Mouse (Mus musculus) kidney, embryonic 15.5 days (tissue): Measurements from ENCODE around the gene Jhy. TPM values are rescaled to one million over a fixed set of nuclear protein-coding genes. Genes with fewer than 3 reads are reported as not detected.

ENCODE experiments used
- ATAC-seq: fragments of 200-750 bp; cut with Nextera tagmentation; replicated peaks from 2 replicates; pipeline ENCODE4 v1.8.0; 2017; ENCODE audit warnings: moderate TSS enrichment; ENCODE audit not compliant: low FRiP score
- H3K27ac ChIP-seq: fragments of 300-500 bp; sonication (generic); 2 replicates; pipeline ENCODE4 v1.5.1; 2015; ENCODE audit warnings: mild to moderate bottlenecking, inconsistent platforms
- H3K27me3 ChIP-seq: fragments of 300-500 bp; sonication (generic); 2 replicates; pipeline ENCODE4 v1.6.1; 2015; ENCODE audit warnings: inconsistent platforms
- H3K36me3 ChIP-seq: fragments of 300-500 bp; sonication (generic); 2 replicates; pipeline ENCODE4 v1.6.1; 2015; ENCODE audit warnings: inconsistent platforms
- H3K4me1 ChIP-seq: fragments of 300-500 bp; sonication (generic); 2 replicates; pipeline ENCODE4 v1.6.1; 2015; ENCODE audit warnings: inconsistent platforms
- H3K4me2 ChIP-seq: fragments of 300-500 bp; sonication (generic); 2 replicates; pipeline ENCODE4 v1.6.1; 2015; ENCODE audit warnings: moderate library complexity, mild to moderate bottlenecking, inconsistent platforms
- H3K4me3 ChIP-seq: fragments of 300-500 bp; sonication (generic); replicated peaks from 2 replicates; pipeline ENCODE4 v1.5.1; 2015; ENCODE audit warnings: mild to moderate bottlenecking, inconsistent platforms
- H3K9ac ChIP-seq: fragments of 300-500 bp; sonication (generic); 2 replicates; pipeline ENCODE4 v1.6.1; 2015; ENCODE audit warnings: mild to moderate bottlenecking, inconsistent platforms
- H3K9me3 ChIP-seq: fragments of 300-500 bp; sonication (generic); replicated peaks from 2 replicates; pipeline ENCODE4 v1.6.1; 2016; ENCODE audit warnings: inconsistent platforms
- WGBS: fragments of 180-500 bp; shearing (Covaris S2); methylation state at CpG from one replicate; pipeline ENCODE4 v1.1.7; 2015; ENCODE audit warnings: mixed read lengths; 5-methylcytosine and 5-hydroxymethylcytosine counted together
- polyA plus RNA-seq: library from polyadenylated mRNA; unstranded; fragments of >200 nt; fragmentation: Nextera tagmentation; extraction: Ambion mirVana; gene quantifications from 2 replicates; pipeline ENCODE4 v1.2.1, GENCODE M21; 2015

The Jhy gene
- polyA plus RNA-seq, 1 experiment from 2014 or later, result 0.29 TPM

DNA sequence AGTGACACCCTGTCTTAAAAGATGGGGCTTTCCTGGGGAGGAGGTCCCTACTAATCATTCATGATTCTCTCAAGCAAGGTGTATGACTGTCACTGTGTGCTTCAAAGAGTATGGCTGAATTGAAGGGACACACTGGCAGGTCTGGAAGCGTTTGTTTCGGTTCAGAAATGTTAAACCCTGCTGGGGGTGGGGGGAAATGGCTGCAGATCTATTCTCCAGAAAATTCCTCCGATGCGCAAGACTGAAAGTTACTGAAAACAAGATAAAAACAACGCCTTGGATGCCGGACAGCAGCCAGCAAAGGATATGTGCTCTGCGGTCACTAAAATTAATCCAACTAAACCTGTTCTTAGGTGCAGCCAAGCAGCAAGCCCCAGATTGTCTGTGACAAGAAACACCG, 55.5 kb downstream of the Jhy start:
- no peak for ATAC-seq
- Histone ChIP-seq H3K4me3 (no peak overlapping the region), H3K9me3 (no peaks in the 10 kb centered on the region), H3K27me3 (no peaks in the 10 kb centered on the region), H3K36me3 (no peaks in the 10 kb centered on the region), H3K27ac (no peak overlapping the region), H3K9ac (no peak overlapping the region), H3K4me2 (no peak overlapping the region), H3K4me1 (peaks cover 4% of the 10 kb centered on the region; the same call in 1 of the 2 replicates)
- 63% methylated on average over 8 of the region's 8 CpGs for WGBS

DNA sequence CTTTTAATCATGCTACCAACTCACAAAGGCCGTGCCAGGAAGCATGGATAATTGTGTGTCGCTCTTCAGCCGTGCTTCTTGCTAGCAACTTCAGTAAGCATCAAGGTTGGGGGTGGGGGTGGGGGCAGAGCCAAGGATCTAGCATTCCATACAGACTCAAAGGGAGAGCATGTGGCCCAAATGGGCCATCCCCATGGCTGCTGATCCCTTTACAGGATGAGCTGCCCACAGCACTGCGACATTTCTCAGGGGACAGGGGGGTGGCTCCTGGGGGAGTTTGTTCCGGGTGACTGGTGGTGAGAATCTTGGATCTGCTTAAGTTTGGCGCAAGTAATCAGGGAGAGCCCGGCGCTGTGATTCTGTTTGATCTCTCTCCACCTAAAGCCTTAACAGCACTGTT, 56.5 kb downstream of the Jhy start:
- Histone ChIP-seq H3K27ac (no peak overlapping the region), H3K4me3 (no peak overlapping the region), H3K9ac (no peak overlapping the region), H3K9me3 (no peaks in the 10 kb centered on the region), H3K4me1 (peaks cover 4% of the 10 kb centered on the region; the same call in 1 of the 2 replicates), H3K27me3 (no peaks in the 10 kb centered on the region), H3K4me2 (peak overlapping the region; percentile 17; the same call in 1 of the 2 replicates), H3K36me3 (no peaks in the 10 kb centered on the region)
- ATAC-seq, result 0 out of 2 replicates have a peak, but pooled peaks have one; percentile 22
- WGBS, result 21% methylated on average over 8 of the region's 8 CpGs

DNA sequence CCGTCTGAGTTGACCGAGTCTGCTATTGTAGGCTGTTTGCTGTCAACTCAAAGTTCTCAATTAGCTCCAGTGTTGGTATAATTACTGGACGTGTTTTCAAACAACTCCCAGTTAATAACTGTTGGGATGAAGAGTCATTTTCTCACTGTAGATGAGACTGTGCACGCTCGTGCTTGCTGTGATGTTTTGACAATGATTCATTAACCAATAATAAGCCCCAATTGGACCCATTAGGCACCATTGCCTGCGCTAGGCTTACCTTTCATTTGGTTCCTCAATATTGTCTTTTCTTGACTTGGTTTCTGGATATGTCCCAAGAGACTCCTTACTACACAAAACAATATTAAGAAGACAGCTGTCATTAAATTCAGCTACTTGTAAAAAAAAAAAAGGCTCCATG, 71.5 kb downstream of the Jhy start:
- no peak for ATAC-seq
- H3K36me3 ChIP-seq, result no peaks in the 10 kb centered on the region
- no peaks in the 10 kb centered on the region for H3K4me1 ChIP-seq
- no peak overlapping the region for H3K4me3 ChIP-seq
- no peak overlapping the region for H3K9ac ChIP-seq
- WGBS, result 70% methylated on average over 6 of the region's 6 CpGs
- H3K27me3 ChIP-seq, result peaks cover 61% of the 10 kb centered on the region
- no peaks in the 10 kb centered on the region for H3K9me3 ChIP-seq
- no peak overlapping the region for H3K27ac ChIP-seq
- H3K4me2 ChIP-seq, result no peak overlapping the region

DNA sequence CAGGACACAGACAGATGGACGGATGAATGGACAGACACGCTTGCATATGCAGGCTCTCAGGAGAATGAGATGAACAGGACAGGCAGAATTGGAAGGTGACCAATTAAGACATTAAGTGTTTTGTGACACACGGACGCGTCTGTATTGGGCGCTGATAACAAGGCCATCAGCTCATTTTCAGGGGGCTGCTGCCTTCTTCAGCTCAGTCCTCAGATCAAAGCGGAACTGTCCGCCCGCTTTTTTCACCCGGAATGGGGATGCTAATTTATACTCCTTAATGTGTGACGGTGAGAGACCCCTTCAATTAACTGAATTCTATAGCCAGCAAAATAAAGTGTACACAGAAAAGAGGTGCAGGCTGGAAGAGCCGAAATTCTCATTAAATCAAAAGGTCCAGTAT, 74.5 kb downstream of the Jhy start:
- no peak overlapping the region for H3K4me3 ChIP-seq
- H3K4me2 ChIP-seq, result no peak overlapping the region
- peaks cover 85% of the 10 kb centered on the region for H3K27me3 ChIP-seq
- H3K9ac ChIP-seq, result no peak overlapping the region
- no peak for ATAC-seq
- no peaks in the 10 kb centered on the region for H3K36me3 ChIP-seq
- H3K27ac ChIP-seq, result no peak overlapping the region
- no peaks in the 10 kb centered on the region for H3K4me1 ChIP-seq
- WGBS, result 13% methylated on average over 12 of the region's 12 CpGs
- no peaks in the 10 kb centered on the region for H3K9me3 ChIP-seq

DNA sequence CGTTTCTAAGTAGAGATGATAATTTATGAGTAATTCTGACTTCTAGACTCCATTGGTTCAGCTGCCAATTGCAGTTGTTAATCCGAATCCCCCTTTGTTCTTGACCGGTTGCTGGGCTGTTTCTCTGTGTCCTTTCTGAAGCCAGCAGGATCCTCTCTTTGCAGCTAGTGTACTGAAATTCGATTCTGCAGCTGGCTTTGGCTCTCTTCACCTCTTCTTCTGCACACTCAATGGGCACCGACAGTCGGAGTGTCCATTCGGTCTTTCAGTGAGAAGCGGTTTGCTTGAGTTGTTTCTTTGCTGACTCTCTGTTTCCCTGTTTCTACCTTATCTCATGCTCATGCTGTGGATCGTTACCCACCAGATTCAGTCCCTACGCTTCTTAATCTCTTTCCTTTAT, 78.2 kb downstream of the Jhy start:
- H3K4me2 ChIP-seq, result no peak overlapping the region

DNA sequence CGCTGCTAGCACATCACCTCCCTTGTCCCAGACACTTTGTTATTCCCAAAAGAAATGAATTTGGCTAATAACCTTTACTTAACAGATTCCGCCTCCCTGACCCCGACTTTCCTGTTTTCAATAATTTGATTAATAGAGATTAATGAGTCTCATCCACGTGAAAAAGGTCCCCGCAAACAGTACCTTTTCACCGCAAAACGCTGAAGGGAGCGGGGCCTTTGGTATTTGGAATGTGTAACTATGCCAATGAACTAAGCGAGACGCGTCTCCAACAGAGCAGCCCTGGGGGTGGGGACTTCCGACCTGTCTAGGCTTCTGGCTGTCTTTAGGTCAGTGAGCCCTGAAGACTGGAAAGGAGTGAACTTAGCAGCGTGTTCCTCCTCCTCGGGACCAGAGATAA, 84.9 kb downstream of the Jhy start:
- no peak overlapping the region for H3K9ac ChIP-seq
- no peak overlapping the region for H3K4me3 ChIP-seq
- no peak overlapping the region for H3K4me2 ChIP-seq
- H3K9me3 ChIP-seq, result no peaks in the 10 kb centered on the region
- under 1% methylated on average over 14 of the region's 14 CpGs for WGBS
- H3K36me3 ChIP-seq, result no peaks in the 10 kb centered on the region
- H3K27me3 ChIP-seq, result peaks cover 98% of the 10 kb centered on the region
- ATAC-seq, result no peak
- no peak overlapping the region for H3K27ac ChIP-seq
- H3K4me1 ChIP-seq, result peaks cover 17% of the 10 kb centered on the region

More for the DNA sequence above, 78.2 kb downstream of the Jhy start:
- H3K4me3 ChIP-seq, result no peak overlapping the region
- H3K36me3 ChIP-seq, result no peaks in the 10 kb centered on the region
- H3K4me1 ChIP-seq, result no peaks in the 10 kb centered on the region
- 29% methylated on average over 10 of the region's 10 CpGs for WGBS
- no peak overlapping the region for H3K9ac ChIP-seq
- H3K9me3 ChIP-seq, result no peaks in the 10 kb centered on the region
- ATAC-seq, result no peak
- no peak overlapping the region for H3K27ac ChIP-seq
- peaks cover 97% of the 10 kb centered on the region for H3K27me3 ChIP-seq

DNA sequence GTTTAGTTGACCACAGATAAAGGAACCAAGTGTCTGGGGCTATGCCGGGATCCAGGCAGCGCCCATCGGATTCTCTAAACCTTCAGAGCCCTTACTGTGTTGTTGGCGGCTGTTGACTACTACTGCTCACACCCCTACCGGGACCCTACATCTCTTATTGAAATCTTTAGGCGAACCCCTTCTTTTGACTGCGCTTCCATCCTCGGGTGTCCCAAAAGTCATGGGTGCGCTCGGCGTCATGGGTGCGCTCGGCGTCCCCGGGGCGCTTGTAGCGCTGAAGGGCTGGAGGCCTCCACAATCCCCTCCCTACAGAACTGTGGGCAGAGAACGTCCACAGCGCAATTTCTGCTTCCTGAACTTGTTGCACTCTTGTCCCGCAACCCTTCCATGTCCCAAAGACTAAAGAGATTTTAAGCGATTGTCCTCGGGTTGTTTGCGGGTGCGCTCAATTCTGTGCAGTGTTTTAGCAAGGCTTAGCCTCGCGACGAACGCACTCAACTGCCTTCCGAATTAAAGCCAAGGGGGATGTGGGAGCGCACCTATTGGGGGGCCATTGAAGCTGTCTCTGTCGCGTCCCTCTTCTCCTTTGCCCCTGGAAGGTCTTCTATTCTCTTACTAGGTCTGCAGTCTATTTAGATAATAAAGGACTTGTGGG, 85.5 kb downstream of the Jhy start:
- 0 out of 2 replicates have a peak overlapping the region, but pooled peaks have one; percentile 34 for H3K4me3 ChIP-seq
- no peaks in the 10 kb centered on the region for H3K36me3 ChIP-seq
- no peaks in the 10 kb centered on the region for H3K9me3 ChIP-seq
- no peak for ATAC-seq
- H3K9ac ChIP-seq, result no peak overlapping the region
- H3K4me1 ChIP-seq, result peaks cover 19% of the 10 kb centered on the region
- 1% methylated on average over 32 of the region's 32 CpGs for WGBS
- H3K27me3 ChIP-seq, result peaks cover 100% of the 10 kb centered on the region
- H3K4me2 ChIP-seq, result no peak overlapping the region
- H3K27ac ChIP-seq, result no peak overlapping the region

DNA sequence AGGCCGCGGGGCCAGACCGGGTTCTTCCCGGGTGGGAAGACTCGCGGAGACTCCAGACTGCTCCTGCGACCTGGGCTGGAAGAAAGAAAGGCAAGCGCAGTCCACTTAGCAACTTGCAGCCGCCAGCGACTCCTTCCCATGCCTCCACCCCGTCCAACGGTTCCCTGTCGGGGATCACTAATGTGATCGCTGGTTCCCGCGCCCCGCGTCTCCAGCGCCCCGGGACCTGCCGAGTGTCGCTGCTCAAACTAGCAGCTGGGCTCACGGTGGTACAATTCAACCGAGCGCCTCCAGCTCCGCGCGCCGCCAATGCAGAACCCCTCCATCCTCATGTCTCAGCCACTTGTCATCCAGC, 86.1 kb downstream of the Jhy start:
- peak overlapping the region; percentile 34 for H3K4me3 ChIP-seq
- H3K36me3 ChIP-seq, result no peaks in the 10 kb centered on the region
- no peak for ATAC-seq
- H3K9ac ChIP-seq, result no peak overlapping the region
- H3K27ac ChIP-seq, result no peak overlapping the region
- peaks cover 19% of the 10 kb centered on the region for H3K4me1 ChIP-seq
- peak overlapping the region; percentile 51 for H3K4me2 ChIP-seq
- no peaks in the 10 kb centered on the region for H3K9me3 ChIP-seq
- under 1% methylated on average over 29 of the region's 29 CpGs for WGBS
- peaks cover 100% of the 10 kb centered on the region for H3K27me3 ChIP-seq

- H3K4me3 ChIP-seq, result peak overlapping the region; percentile 34
- no peak overlapping the region for H3K9ac ChIP-seq
- no peak overlapping the region for H3K27ac ChIP-seq
- H3K4me1 ChIP-seq, result peaks cover 19% of the 10 kb centered on the region
- peaks cover 100% of the 10 kb centered on the region for H3K27me3 ChIP-seq
- no peak for ATAC-seq
- WGBS, result 1% methylated on average over 42 of the region's 42 CpGs
- no peaks in the 10 kb centered on the region for H3K36me3 ChIP-seq
- no peaks in the 10 kb centered on the region for H3K9me3 ChIP-seq
- H3K4me2 ChIP-seq, result peak overlapping the region; percentile 51
Observed at GRCm38 (mm10) chr9:40877146-40877880, 86.6 kb downstream of the Jhy start.

DNA sequence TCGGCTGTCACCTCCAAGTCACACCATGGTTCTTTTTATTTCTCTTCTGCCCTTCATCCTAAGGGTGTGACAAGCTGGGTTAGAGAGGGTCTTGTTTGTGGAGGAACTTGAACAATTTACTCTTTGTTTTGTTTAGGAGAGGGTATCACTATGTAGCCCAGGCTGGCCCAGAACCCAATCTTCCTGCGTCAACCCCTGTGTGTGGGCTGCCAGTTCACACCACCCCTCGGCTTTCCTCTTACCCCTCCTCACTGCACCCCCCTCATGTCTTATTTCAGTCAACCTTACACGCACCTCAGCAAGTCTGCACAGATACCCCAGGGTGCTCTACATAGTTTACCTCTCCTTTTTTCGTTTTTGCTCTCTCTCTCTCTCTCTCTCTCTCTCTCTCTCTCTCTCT, 87.2 kb downstream of the Jhy start:
- Histone ChIP-seq H3K4me1 (peaks cover 23% of the 10 kb centered on the region), H3K27me3 (peaks cover 100% of the 10 kb centered on the region), H3K4me2 (no peak overlapping the region), H3K9me3 (no peaks in the 10 kb centered on the region), H3K4me3 (no peak overlapping the region), H3K27ac (no peak overlapping the region), H3K9ac (no peak overlapping the region), H3K36me3 (no peaks in the 10 kb centered on the region)
- WGBS, result 1% methylated on average over 5 of the region's 5 CpGs
- no peak for ATAC-seq

DNA sequence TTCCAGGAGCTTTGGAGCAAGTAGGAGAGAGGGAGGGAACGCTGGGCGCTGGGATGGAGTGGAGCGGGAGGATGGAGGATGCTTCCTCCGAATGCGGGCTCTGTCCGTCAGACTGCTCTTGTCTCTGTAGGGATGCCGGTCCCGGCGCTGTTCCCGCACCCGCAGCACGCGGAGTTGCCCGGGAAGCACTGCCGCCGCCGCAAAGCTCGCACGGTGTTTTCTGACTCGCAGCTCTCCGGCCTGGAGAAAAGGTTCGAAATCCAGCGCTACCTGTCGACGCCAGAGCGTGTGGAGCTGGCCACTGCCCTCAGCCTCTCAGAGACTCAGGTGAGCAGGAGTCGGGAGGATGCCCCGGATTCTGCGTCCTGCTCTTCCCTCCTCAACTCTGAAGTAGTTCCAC, 87.8 kb downstream of the Jhy start:
- no peak overlapping the region for H3K4me2 ChIP-seq
- H3K9me3 ChIP-seq, result no peaks in the 10 kb centered on the region
- WGBS, result under 1% methylated on average over 29 of the region's 29 CpGs
- H3K36me3 ChIP-seq, result no peaks in the 10 kb centered on the region
- no peak for ATAC-seq
- H3K4me3 ChIP-seq, result no peak overlapping the region
- H3K4me1 ChIP-seq, result peaks cover 26% of the 10 kb centered on the region
- H3K27me3 ChIP-seq, result peaks cover 100% of the 10 kb centered on the region
- H3K9ac ChIP-seq, result no peak overlapping the region
- H3K27ac ChIP-seq, result no peak overlapping the region

DNA sequence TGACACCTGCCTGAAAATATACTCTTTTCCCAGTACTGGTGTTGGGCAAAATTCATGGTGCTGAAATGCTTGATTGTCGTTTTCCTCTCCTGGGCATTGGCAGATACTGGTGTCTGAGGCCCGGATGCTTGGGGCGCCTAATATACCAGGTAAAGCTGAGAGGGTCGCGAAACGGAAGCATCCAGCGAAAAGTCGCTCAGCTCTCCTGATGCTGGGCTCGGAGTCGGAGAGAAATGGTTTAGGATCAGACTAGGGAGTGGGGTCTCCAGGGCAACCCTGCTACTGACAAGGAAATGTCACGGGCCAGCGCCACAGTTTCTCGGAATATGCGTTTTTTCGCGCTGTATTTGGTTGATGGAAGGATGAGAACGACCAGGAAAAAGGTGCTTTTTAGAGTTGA, 88.5 kb downstream of the Jhy start:
- Histone ChIP-seq H3K27me3 (peaks cover 99% of the 10 kb centered on the region), H3K36me3 (no peaks in the 10 kb centered on the region), H3K4me1 (peaks cover 26% of the 10 kb centered on the region), H3K9ac (no peak overlapping the region), H3K4me3 (no peak overlapping the region), H3K27ac (no peak overlapping the region), H3K4me2 (no peak overlapping the region), H3K9me3 (no peaks in the 10 kb centered on the region)
- 2% methylated on average over 17 of the region's 17 CpGs for WGBS
- no peak for ATAC-seq
